Mouse (Mus musculus): ENCODE results near the gene Zdhhc7. TPM values are rescaled to one million over a fixed set of nuclear protein-coding genes. Genes with fewer than 3 reads are reported as not detected.
A peak's percentile ranks its signal among the peaks of the same experiment; 100 is the strongest.

Gene Zdhhc7
- polyA plus RNA-seq, 3 experiments from 2014 or later: 5.3 to 6.6 (median 6.2) TPM

GRCm38 (mm10) chr8:120066226-120066625 lies 35.1 kb downstream of the Zdhhc7 start:
- no peak for ATAC-seq

- ATAC-seq: no peak
These were observed 35.7 kb downstream of the Zdhhc7 start for GRCm38 (mm10) chr8:120065611-120066010.

DNA sequence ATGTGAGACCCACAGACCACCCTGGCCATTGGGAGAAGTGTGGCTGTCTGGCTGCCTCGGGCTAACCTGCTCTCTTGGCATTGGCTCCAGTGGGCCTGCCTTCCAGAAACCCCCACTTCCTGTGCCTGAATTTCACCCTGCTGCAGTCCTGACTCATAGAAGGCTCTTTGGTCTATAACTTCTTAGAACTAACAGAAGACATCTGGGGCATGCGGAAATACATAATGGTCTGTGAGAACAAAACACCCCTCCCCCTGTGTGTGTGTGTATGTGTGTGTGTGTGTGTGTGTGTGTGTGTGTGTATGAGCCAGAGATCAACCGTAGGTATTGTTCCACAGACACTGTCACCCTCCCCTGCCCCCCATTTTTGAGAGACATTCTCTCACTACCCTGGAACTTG lies 38.0 kb downstream of the Zdhhc7 start:
- peak; percentile 77 for ATAC-seq

- ATAC-seq: no peak
These were observed 38.5 kb downstream of the Zdhhc7 start for GRCm38 (mm10) chr8:120062742-120063141.

- ATAC-seq: no peak
These were observed 44.2 kb downstream of the Zdhhc7 start for GRCm38 (mm10) chr8:120057078-120057477.

GRCm38 (mm10) chr8:120054833-120055232 lies 46.4 kb downstream of the Zdhhc7 start:
- no peak for ATAC-seq

GRCm38 (mm10) chr8:120052318-120052717 lies 49.0 kb downstream of the Zdhhc7 start:
- ATAC-seq: no peak

GRCm38 (mm10) chr8:120051908-120052307 lies 49.4 kb downstream of the Zdhhc7 start:
- ATAC-seq: no peak

- peak; percentile 76 for ATAC-seq
These were observed 50.3 kb downstream of the Zdhhc7 start for GRCm38 (mm10) chr8:120051006-120051405.

GRCm38 (mm10) chr8:120050376-120050775 lies 50.9 kb downstream of the Zdhhc7 start:
- no peak for ATAC-seq

- ATAC-seq: peak; percentile 51
These were observed 51.3 kb downstream of the Zdhhc7 start for GRCm38 (mm10) chr8:120049949-120050348.

DNA sequence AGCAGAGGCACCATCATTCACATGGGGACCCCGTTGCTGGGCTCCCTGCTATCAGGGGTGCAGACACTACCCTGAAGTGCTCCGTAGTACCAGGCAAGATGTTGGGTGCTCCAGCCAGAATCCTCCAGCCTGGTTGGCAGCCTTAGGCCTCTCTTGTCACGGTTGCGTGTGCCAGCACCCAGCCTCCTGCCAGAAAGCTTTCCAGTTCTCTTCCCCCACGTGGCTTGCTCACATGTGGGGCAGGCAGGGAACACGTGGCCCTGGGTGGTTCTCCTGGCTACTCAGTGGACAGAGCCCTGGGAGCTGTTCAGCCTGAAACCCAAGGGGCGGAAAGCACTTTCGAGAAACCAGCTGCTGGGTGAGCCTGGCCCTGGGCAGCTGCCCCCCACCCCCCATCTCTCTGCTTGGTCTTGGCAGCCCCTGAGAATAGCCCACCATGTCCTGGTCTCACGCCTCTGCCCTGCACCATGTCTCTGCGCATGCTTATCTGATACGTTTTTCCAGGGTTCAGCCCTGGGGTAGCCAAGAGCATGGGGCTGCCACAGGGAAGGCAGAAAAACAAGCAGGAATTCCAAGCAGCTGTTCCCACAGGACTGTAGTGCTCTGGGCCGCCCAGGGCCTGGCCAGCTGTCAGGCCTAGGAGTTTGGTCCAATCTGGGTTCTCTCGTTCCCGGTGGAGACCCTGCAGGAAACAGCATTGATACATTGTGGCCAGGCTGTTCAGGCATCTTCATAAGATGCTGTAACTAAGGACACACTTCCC lies 54.8 kb downstream of the Zdhhc7 start:
- no peak for ATAC-seq

DNA sequence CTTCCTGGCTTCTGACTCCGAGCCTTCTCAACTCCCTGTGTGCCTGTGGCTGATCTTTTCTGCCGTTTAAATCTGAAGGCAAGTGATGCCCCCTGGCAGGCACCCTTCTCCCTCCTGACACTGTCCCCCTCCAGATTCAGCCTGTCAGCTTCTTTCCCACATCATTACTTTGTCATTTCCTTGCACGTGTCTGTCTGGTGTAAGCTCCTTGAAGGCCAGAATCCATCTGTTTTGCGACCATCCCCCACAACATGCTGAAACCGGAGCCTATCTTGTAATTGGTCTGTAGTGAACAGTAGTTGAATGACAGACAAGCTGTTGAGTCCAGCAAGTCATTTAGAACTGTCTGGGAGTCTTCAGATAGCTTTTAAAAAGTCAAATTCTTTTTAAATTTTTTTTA lies 55.8 kb downstream of the Zdhhc7 start:
- ATAC-seq: no peak

- no peak for ATAC-seq
These were observed 56.4 kb downstream of the Zdhhc7 start for GRCm38 (mm10) chr8:120044907-120045306.

- no peak for ATAC-seq
These were observed 58.6 kb downstream of the Zdhhc7 start for GRCm38 (mm10) chr8:120042542-120043312.

GRCm38 (mm10) chr8:120040861-120041260 lies 60.4 kb downstream of the Zdhhc7 start:
- ATAC-seq: no peak

GRCm38 (mm10) chr8:120039313-120039919 lies 61.9 kb downstream of the Zdhhc7 start:
- no peak for ATAC-seq

- ATAC-seq: no peak
These were observed 62.5 kb downstream of the Zdhhc7 start for GRCm38 (mm10) chr8:120038741-120039140.

GRCm38 (mm10) chr8:120037611-120038010 lies 63.7 kb downstream of the Zdhhc7 start:
- ATAC-seq: no peak

DNA sequence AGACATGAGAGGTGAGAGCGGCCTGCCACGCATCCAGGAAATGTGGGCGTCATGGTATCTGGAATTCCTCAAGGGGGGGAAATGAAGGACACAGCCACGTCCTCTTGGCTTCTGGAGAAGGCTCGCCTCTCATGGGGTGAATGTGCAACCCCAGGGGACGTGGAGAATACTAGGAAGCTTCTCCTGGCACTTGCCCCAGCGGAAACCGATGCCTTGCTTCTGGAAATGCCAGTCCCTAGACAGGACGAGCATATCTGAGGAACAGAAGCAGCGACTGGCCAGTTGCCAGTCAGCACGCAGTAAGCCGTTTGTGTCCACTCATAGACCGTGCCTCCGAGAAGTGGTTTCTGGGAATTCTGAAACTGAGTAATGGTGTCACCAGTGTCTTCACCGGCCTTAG lies 64.1 kb downstream of the Zdhhc7 start:
- no peak for ATAC-seq

DNA sequence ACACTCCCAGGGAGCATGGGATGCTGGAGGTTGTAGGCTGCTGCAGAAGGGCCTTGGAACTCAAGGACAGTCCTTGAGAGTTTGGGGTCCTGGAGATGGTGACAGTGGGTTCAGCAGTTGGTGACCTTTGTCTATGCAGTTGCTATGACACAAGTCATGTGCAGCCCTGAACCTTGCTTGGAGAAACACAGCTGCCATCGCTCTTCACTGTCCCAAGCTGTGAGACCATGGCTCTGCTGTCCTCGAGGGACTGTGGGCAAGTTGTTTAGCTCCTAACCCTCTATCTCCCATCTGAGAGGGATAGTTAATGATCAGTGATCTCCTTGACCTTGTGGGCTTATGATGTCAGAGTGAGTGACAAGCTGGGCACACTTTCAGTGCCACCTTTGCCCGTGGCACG lies 64.7 kb downstream of the Zdhhc7 start:
- no peak for ATAC-seq

- no peak for ATAC-seq
These were observed 65.2 kb downstream of the Zdhhc7 start for GRCm38 (mm10) chr8:120036111-120036510.

GRCm38 (mm10) chr8:120034471-120034870 lies 66.8 kb downstream of the Zdhhc7 start:
- no peak for ATAC-seq
